Mouse (Mus musculus) heart, adult 8-10 months (tissue): ENCODE data around the gene Bcl3. TPM values are rescaled to one million over a fixed set of nuclear protein-coding genes. Genes with fewer than 3 reads are reported as not detected.

ENCODE experiments used
- DNase-seq: peaks from one replicate; pipeline ENCODE4 v3.0.0; 2022; ENCODE audit warnings: low spot score
- total RNA-seq, 4 experiments: library from RNA; stranded (reverse); gene quantifications; 2 replicates each; pipeline ENCODE4 v1.2.4; 2022

Gene Bcl3
- total RNA-seq, 4 experiments from 2014 or later = 2.1 to 4.4 (median 3.5) TPM

GRCm38 (mm10) chr7:19769434-19770374 is 52.9 kb downstream of the Bcl3 start:
- no peak for DNase-seq

- no peak for DNase-seq
These were observed 53.6 kb downstream of the Bcl3 start for GRCm38 (mm10) chr7:19769001-19769400.

- no peak for DNase-seq
These were observed 54.3 kb downstream of the Bcl3 start for GRCm38 (mm10) chr7:19768251-19768650.

- DNase-seq = no peak
These were observed 58.0 kb downstream of the Bcl3 start for GRCm38 (mm10) chr7:19764581-19764980.

GRCm38 (mm10) chr7:19763829-19764477 is 58.6 kb downstream of the Bcl3 start:
- no peak for DNase-seq

GRCm38 (mm10) chr7:19762283-19762682 is 60.3 kb downstream of the Bcl3 start:
- DNase-seq = no peak

- no peak for DNase-seq
These were observed 62.5 kb downstream of the Bcl3 start for GRCm38 (mm10) chr7:19760021-19760420.

- DNase-seq = no peak
These were observed 63.9 kb downstream of the Bcl3 start for GRCm38 (mm10) chr7:19758623-19759022.

Other genes with a start within 250 kb of the Bcl3 start
- under 1 TPM; 0.25 to 0.84 (median 0.34) TPM for gene Zfp296, start 245.5 kb downstream of the Bcl3 start, total RNA-seq
- gene Gemin7, start 245.2 kb downstream of the Bcl3 start, total RNA-seq = 10 to 100 TPM; 44.9 to 65.4 (median 52.1) TPM
- 10 to 100 TPM in 3 of 4 experiments, 1 to 10 TPM in 1; 9.6 to 16.8 (median 12.1) TPM for gene Clasrp, start 218.3 kb downstream of the Bcl3 start, total RNA-seq
- 1 to 10 TPM; 6.4 to 9.2 (median 7.7) TPM for gene Relb, start 193.3 kb downstream of the Bcl3 start, total RNA-seq
- 10 to 100 TPM; 69.3 to 77.8 (median 72.6) TPM for gene Clptm1, start 157.7 kb downstream of the Bcl3 start, total RNA-seq
- under 1 TPM in 1 of 4 experiments, not detected in 3; 0.92 TPM for gene Apoc2, start 144.8 kb downstream of the Bcl3 start, total RNA-seq
- gene Gm44805, start 141.3 kb downstream of the Bcl3 start, total RNA-seq = not detected
- gene Apoc4, start 141.3 kb downstream of the Bcl3 start, total RNA-seq = not detected
- 1 to 10 TPM in 1 of 4 experiments, under 1 TPM in 1, not detected in 2; 0.98 to 1.1 TPM for gene Apoc1, start 130.1 kb downstream of the Bcl3 start, total RNA-seq
- 100 to 1,000 TPM; 172 to 309 (median 253) TPM for gene Apoe, start 123.6 kb downstream of the Bcl3 start, total RNA-seq
- gene Tomm40, start 107.3 kb downstream of the Bcl3 start, total RNA-seq = 100 to 1,000 TPM in 1 of 4 experiments, 10 to 100 TPM in 3; 94.0 to 101 (median 99.2) TPM
- gene Nectin2, start 72.3 kb downstream of the Bcl3 start, total RNA-seq = 10 to 100 TPM; 24.8 to 37.3 (median 34.9) TPM
- gene Bcam, start 51.8 kb downstream of the Bcl3 start, total RNA-seq = 100 to 1,000 TPM; 185 to 199 (median 197) TPM
- gene Cblc, start 26.0 kb downstream of the Bcl3 start, total RNA-seq = under 1 TPM in 2 of 4 experiments, not detected in 2; 0.37 to 0.76 TPM
- gene Gm19345, start 29.2 kb upstream of the Bcl3 start, total RNA-seq = not detected
- gene Ceacam16, start 38.5 kb upstream of the Bcl3 start, total RNA-seq = under 1 TPM in 1 of 4 experiments, not detected in 3; 0.27 TPM
- not detected for gene Ceacam19, start 65.2 kb upstream of the Bcl3 start, total RNA-seq
- gene Pvr, start 98.4 kb upstream of the Bcl3 start, total RNA-seq = 10 to 100 TPM; 17.9 to 25.0 (median 20.5) TPM
- gene Igsf23, start 128.0 kb upstream of the Bcl3 start, total RNA-seq = 1 to 10 TPM; 1.4 to 2.1 (median 1.6) TPM
- gene Ceacam20, start 142.6 kb upstream of the Bcl3 start, total RNA-seq = not detected
- gene Nlrp9b, start 168.7 kb upstream of the Bcl3 start, total RNA-seq = not detected